Mouse (Mus musculus) heart, embryonic 15.5 days (tissue): ENCODE measurements around the gene Fcgrt. TPM values are rescaled to one million over a fixed set of nuclear protein-coding genes. Genes with fewer than 3 reads are reported as not detected.
"Not testable (repeated sequence)": the region's sequence is repeated elsewhere in the genome, so short reads cannot be mapped to it uniquely, and the experiment has no call there.

Experiments
- ATAC-seq: fragments of 200-750 bp; cut with Nextera tagmentation; replicated peaks from 2 replicates; pipeline ENCODE4 v1.8.0; 2017; ENCODE audit warnings: low read depth, moderate TSS enrichment; ENCODE audit not compliant: insufficient number of reproducible peaks, insufficient read depth, low FRiP score
- H3K27ac ChIP-seq: fragments of 300-500 bp; sonication (generic); 2 replicates; pipeline ENCODE4 v1.5.1; 2015; ENCODE audit warnings: mild to moderate bottlenecking, inconsistent platforms
- H3K27me3 ChIP-seq: fragments of 300-500 bp; sonication (generic); 2 replicates; pipeline ENCODE4 v1.6.1; 2015; ENCODE audit warnings: inconsistent platforms
- H3K36me3 ChIP-seq: fragments of 300-500 bp; sonication (generic); 2 replicates; pipeline ENCODE4 v1.6.1; 2015; ENCODE audit warnings: mild to moderate bottlenecking, inconsistent platforms
- H3K4me1 ChIP-seq: fragments of 300-500 bp; sonication (generic); replicated peaks from 2 replicates; pipeline ENCODE4 v1.6.1; 2015; ENCODE audit warnings: inconsistent platforms
- H3K4me2 ChIP-seq: fragments of 300-500 bp; sonication (generic); 2 replicates; pipeline ENCODE4 v1.6.1; 2015; ENCODE audit warnings: inconsistent platforms, mild to moderate bottlenecking, moderate library complexity
- H3K4me3 ChIP-seq: fragments of 300-500 bp; sonication (generic); 2 replicates; pipeline ENCODE4 v1.5.1; 2015; ENCODE audit warnings: mild to moderate bottlenecking, inconsistent platforms
- H3K9ac ChIP-seq: fragments of 300-500 bp; sonication (generic); 2 replicates; pipeline ENCODE4 v1.6.1; 2015; ENCODE audit warnings: mild to moderate bottlenecking, inconsistent platforms
- H3K9me3 ChIP-seq: fragments of 300-500 bp; sonication (generic); replicated peaks from 2 replicates; pipeline ENCODE4 v1.6.1; 2016; ENCODE audit warnings: inconsistent platforms
- WGBS: fragments of 180-500 bp; shearing (Covaris S2); methylation state at CpG from one replicate; pipeline ENCODE4 v1.1.7; 2015; ENCODE audit warnings: mixed read lengths; 5-methylcytosine and 5-hydroxymethylcytosine counted together
- polyA plus RNA-seq: library from polyadenylated mRNA; unstranded; fragments of >200 nt; fragmentation: Nextera tagmentation; extraction: Ambion mirVana; gene quantifications from 2 replicates; pipeline ENCODE4 v1.2.1, GENCODE M21; 2015

The Fcgrt gene
- polyA plus RNA-seq: 52.5 and 62.7 TPM in 2 replicates

- ATAC-seq: peak; percentile 95
Observed at GRCm38 (mm10) chr7:45103652-45104180, at the start of gene Fcgrt. Gene Fcgrt (minus strand): TSS chr7:45103851.

DNA sequence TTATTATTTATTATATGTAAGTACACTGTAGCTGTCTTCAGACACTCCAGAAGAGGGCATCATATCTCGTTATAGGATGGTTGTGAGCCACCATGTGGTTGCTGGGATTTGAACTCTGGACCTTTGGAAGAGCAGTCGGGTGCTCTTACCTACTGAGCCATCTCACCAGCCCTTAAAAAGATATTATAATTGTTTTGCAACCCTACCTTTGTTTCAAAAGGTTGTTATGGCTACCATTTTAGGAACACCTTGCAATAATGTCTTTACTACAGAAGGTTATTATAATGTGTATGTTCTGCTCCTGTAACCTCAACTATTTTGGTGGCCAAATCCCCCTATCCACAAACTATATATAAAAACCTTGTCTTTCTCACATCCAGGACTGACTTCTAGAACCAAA is 49.4 kb upstream of the Fcgrt start:
- H3K4me3 ChIP-seq: peak overlapping the region; percentile 91
- not testable (repeated sequence) for H3K9ac ChIP-seq, H3K27ac ChIP-seq, H3K27me3 ChIP-seq, H3K36me3 ChIP-seq, H3K9me3 ChIP-seq, ATAC-seq
- H3K4me2 ChIP-seq: peak overlapping the region; percentile 69; the same call in 1 of the 2 replicates
- H3K4me1 ChIP-seq: peaks cover 21% of the 10 kb centered on the region
- 92% methylated on average over 2 of the region's 2 CpGs for WGBS

More at GRCm38 (mm10) chr7:45103652-45104180, at the start of gene Fcgrt:
- Histone ChIP-seq H3K27ac (peak within 1 kb of the TSS; percentile 87), H3K27me3 (no peaks in the 10 kb centered on the region), H3K9ac (peak within 1 kb of the TSS; percentile 51), H3K9me3 (no peaks in the 10 kb centered on the region), H3K4me3 (peak within 1 kb of the TSS; percentile 45), H3K4me1 (peaks cover 26% of the 10 kb centered on the region), H3K36me3 (no peaks in the 10 kb centered on the region), H3K4me2 (peak within 1 kb of the TSS; percentile 62)
- 23% methylated on average over 7 of the region's 7 CpGs for WGBS

GRCm38 (mm10) chr7:45151303-45151702 is 47.7 kb upstream of the Fcgrt start:
- Histone ChIP-seq H3K4me2 (no peak overlapping the region), H3K27ac (peak overlapping the region; percentile 11; the same call in 1 of the 2 replicates), H3K27me3 (no peaks in the 10 kb centered on the region), H3K4me3 (no peak overlapping the region), H3K9me3 (no peaks in the 10 kb centered on the region), H3K4me1 (peaks cover 24% of the 10 kb centered on the region), H3K9ac (no peak overlapping the region), H3K36me3 (no peaks in the 10 kb centered on the region; the same call in 1 of the 2 replicates)
- 48% methylated on average over 11 of the region's 11 CpGs for WGBS
- ATAC-seq: no peak

- H3K27me3 ChIP-seq: no peaks in the 10 kb centered on the region
- no peak overlapping the region for H3K27ac ChIP-seq
- no peaks in the 10 kb centered on the region for H3K9me3 ChIP-seq
- H3K9ac ChIP-seq: no peak overlapping the region
- H3K4me1 ChIP-seq: peaks cover 24% of the 10 kb centered on the region
- H3K4me2 ChIP-seq: no peak overlapping the region
- ATAC-seq: no peak
- H3K4me3 ChIP-seq: no peak overlapping the region
- peaks cover 4% of the 10 kb centered on the region; the same call in 1 of the 2 replicates for H3K36me3 ChIP-seq
- 65% methylated on average over 4 of the region's 4 CpGs for WGBS
Observed at GRCm38 (mm10) chr7:45150321-45150720, 46.7 kb upstream of the Fcgrt start.

GRCm38 (mm10) chr7:45149545-45149944 is 45.9 kb upstream of the Fcgrt start:
- Histone ChIP-seq H3K4me2 (no peak overlapping the region), H3K9me3 (no peaks in the 10 kb centered on the region), H3K27ac (no peak overlapping the region; the same call in 1 of the 2 replicates), H3K9ac (no peak overlapping the region), H3K27me3 (no peaks in the 10 kb centered on the region), H3K36me3 (peaks cover 10% of the 10 kb centered on the region; the same call in 1 of the 2 replicates), H3K4me1 (peaks cover 17% of the 10 kb centered on the region), H3K4me3 (no peak overlapping the region)
- 72% methylated on average over 6 of the region's 6 CpGs for WGBS
- no peak for ATAC-seq

DNA sequence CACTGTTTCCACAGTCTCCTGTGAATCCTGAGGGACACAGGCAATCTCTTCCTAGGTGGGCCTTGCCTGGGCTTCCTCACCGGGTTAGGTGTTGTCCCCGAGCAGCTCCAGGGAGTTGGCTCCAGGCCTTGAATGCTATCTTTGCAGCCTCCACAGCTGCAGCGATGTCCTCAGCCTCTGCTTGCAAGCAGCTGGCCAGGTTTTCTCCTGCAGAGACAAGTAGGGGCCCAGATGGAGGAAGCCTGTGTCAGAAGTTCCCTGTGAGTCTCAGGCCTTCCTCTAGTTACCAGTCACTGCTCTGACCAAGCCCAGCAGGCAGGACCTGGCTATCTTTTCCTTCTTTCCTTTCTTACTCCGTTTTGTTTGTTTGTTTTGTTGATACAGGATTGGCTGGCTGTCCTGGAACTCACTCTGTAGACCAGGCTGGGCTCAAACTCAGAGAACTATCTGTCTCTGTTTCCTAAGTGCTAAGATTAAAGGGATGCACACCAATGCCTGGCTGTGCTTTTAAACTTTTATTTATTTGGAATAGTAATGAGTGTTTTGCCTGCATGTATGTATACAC is 45.0 kb upstream of the Fcgrt start:
- peak overlapping the region; percentile 39 for H3K27ac ChIP-seq
- H3K9me3 ChIP-seq: no peaks in the 10 kb centered on the region
- peaks cover 17% of the 10 kb centered on the region for H3K4me1 ChIP-seq
- ATAC-seq: 0 out of 2 replicates have a peak, but pooled peaks have one; percentile 7
- no peak overlapping the region for H3K9ac ChIP-seq
- peaks cover 11% of the 10 kb centered on the region; the same call in 1 of the 2 replicates for H3K36me3 ChIP-seq
- H3K27me3 ChIP-seq: no peaks in the 10 kb centered on the region
- H3K4me2 ChIP-seq: no peak overlapping the region
- H3K4me3 ChIP-seq: no peak overlapping the region
- WGBS: 29% methylated on average over 4 of the region's 4 CpGs

DNA sequence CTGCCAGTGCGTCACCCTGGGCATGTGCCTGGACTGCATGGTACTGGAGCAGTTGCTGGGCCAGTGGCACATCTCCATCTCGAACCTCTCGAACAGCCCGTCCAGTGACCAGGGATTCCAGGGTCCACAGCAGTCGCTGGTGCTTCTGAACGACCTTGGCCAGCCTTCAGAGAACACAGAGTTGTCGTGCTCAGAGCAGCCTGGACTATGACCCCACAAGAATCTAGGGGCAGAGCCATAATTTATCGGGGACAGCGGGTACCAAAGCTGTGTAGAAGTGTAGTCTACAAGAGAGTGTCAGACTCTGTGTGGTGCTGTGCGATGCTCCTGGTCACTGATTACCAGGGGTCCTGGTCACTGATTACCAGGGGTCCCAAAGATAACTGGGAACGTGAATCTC is 44.2 kb upstream of the Fcgrt start:
- Histone ChIP-seq H3K27me3 (no peaks in the 10 kb centered on the region), H3K36me3 (peaks cover 11% of the 10 kb centered on the region; the same call in 1 of the 2 replicates), H3K4me2 (no peak overlapping the region), H3K4me1 (peaks cover 13% of the 10 kb centered on the region), H3K4me3 (no peak overlapping the region), H3K27ac (no peak overlapping the region), H3K9me3 (no peaks in the 10 kb centered on the region), H3K9ac (no peak overlapping the region)
- ATAC-seq: no peak
- 78% methylated on average over 11 of the region's 11 CpGs for WGBS

DNA sequence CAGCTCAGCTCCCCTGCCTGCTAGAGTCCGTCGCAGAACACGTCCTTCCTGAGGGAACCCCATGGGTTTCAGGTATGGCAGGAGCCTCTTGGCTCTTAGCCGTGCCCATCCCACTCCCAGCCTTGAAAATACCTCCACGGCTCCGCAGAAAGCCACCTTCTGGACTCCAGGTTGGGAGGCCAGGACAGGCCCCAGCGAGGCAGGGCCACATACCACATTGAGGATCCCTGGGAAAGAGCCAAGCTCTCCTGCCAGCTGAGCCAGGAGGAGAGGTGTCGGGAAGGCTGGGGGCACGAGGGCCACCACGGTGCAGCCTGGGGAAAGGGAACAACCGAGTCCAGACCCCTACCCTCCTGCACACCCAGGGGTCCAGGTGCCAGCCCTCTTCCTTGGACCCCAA is 43.6 kb upstream of the Fcgrt start:
- Histone ChIP-seq H3K36me3 (peaks cover 11% of the 10 kb centered on the region; the same call in 1 of the 2 replicates), H3K9me3 (no peaks in the 10 kb centered on the region), H3K4me1 (peaks cover 13% of the 10 kb centered on the region), H3K4me3 (no peak overlapping the region), H3K27me3 (no peaks in the 10 kb centered on the region), H3K27ac (no peak overlapping the region), H3K9ac (no peak overlapping the region), H3K4me2 (no peak overlapping the region)
- 89% methylated on average over 11 of the region's 11 CpGs for WGBS
- ATAC-seq: no peak

- Histone ChIP-seq H3K4me2 (no peak overlapping the region), H3K27ac (no peak overlapping the region), H3K4me1 (peaks cover 10% of the 10 kb centered on the region), H3K9me3 (no peaks in the 10 kb centered on the region), H3K27me3 (no peaks in the 10 kb centered on the region), H3K9ac (no peak overlapping the region), H3K4me3 (no peak overlapping the region), H3K36me3 (0 out of 2 replicates have a peak, but pooled peaks cover 11% of the 10 kb centered on the region)
- 96% methylated on average over 8 of the region's 8 CpGs for WGBS
- no peak for ATAC-seq
Observed at GRCm38 (mm10) chr7:45145460-45145859, 41.8 kb upstream of the Fcgrt start.

DNA sequence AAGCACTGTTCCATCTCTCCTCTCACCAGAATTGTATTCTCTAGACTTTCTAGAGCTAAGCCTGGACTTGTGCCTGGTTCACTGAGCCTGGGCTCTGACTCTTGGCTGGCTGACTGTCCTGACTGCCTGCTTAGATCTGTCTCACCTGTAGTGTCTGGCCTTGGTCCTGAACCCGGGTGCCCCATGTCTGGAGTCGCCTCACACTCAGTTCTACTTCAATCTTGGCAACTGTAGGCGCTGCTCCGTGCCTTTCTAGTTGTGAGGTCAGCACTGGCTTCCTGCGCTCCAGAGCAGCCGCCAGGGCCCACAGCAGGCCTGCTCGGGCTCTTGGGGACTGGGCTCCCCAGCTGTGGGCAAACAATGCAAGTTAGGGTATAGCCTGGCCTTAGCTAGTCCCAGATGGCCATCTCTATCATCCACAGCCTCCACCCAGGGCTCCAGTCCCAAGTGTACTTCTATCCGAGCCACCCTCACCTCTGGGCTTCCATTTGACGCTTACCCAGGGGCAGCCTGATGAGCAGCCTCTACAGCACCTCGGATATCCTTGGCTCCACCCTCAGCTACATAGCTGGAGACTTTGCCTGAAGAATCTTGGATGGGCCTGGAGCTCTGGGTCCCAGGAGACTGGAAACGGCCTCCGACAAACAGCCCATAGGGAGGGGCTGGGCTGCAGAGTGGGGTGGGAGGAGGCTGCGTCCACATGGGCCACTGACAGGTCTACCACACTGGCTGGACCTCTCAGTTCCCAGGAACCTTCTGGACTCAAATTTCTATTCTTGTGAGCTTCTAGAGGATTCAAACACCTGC is 40.9 kb upstream of the Fcgrt start:
- no peaks in the 10 kb centered on the region for H3K9me3 ChIP-seq
- no peak overlapping the region for H3K4me3 ChIP-seq
- H3K9ac ChIP-seq: no peak overlapping the region
- H3K4me2 ChIP-seq: no peak overlapping the region
- no peak overlapping the region for H3K27ac ChIP-seq
- no peaks in the 10 kb centered on the region for H3K27me3 ChIP-seq
- no peak for ATAC-seq
- H3K4me1 ChIP-seq: peaks cover 9% of the 10 kb centered on the region
- WGBS: 84% methylated on average over 13 of the region's 13 CpGs
- H3K36me3 ChIP-seq: 0 out of 2 replicates have a peak, but pooled peaks cover 11% of the 10 kb centered on the region

- Histone ChIP-seq H3K9ac (no peak overlapping the region), H3K27me3 (no peaks in the 10 kb centered on the region), H3K4me2 (no peak overlapping the region), H3K4me3 (no peak overlapping the region), H3K27ac (no peak overlapping the region), H3K9me3 (no peaks in the 10 kb centered on the region), H3K4me1 (peaks cover 4% of the 10 kb centered on the region; the same call in 1 of the 2 replicates), H3K36me3 (0 out of 2 replicates have a peak, but pooled peaks cover 11% of the 10 kb centered on the region)
- 81% methylated on average over 5 of the region's 5 CpGs for WGBS
- ATAC-seq: no peak
Observed at GRCm38 (mm10) chr7:45141914-45142313, 38.3 kb upstream of the Fcgrt start.
